Mouse (Mus musculus): ENCODE data around the gene Spaar. TPM values are rescaled to one million over a fixed set of nuclear protein-coding genes. Genes with fewer than 3 reads are reported as not detected.

Gene Spaar
- polyA plus RNA-seq, 1 experiment from 2014 or later = 0.08 TPM

DNA sequence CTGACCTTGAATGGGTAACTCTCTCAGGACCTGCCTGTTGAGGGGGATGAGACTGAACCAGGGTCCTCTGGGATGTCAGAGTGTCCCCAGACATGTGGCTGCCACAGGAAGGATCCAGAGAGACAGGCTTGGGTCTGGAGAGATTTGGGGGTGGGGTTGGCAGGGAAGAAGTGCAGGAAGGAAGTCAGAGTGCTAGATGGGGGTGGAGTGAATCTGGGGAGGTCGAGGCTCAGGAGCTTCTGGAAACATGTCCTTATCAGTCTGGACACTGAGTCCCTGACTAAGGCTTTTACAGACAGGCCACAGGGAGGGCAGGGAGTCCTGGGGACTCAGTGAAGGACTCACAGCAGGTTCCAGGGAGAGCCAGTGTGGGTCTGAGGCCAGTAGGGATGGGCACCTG is 2.3 kb downstream of the Spaar start:
- no peaks in the 10 kb centered on the region for H3K9me3 ChIP-seq

DNA sequence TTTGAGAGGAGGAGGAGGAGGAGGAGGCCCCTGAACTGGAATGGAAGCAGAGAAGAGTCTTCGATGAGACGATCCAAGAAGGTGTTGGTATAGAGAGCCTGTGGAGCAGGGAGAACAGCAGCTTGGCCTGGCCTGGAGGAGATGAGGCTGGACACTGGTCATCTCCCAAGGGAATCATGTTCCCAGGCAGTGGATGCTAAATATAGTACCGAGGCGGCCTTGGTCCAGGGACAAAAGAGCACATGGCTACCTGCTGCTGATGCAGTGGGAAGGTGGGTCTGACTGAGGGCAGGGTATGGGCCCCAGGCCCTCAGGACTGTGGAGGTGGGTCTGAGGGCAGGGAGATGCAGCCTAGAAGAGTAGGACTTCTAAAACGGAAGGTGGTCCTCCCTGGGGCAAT is 3.4 kb downstream of the Spaar start:
- no peak overlapping the region for H3K27ac ChIP-seq (replicated peaks)
- H3K4me3 ChIP-seq = no peak overlapping the region
- H3K9ac ChIP-seq (replicated peaks) = no peak overlapping the region
- H3K36me3 ChIP-seq = no peaks in the 10 kb centered on the region
- no peaks in the 10 kb centered on the region for H3K4me1 ChIP-seq
- H3K27me3 ChIP-seq = no peaks in the 10 kb centered on the region
- no peak overlapping the region for H3K4me2 ChIP-seq (replicated peaks)
- H3K9me3 ChIP-seq = no peaks in the 10 kb centered on the region
- no peak for ATAC-seq (replicated peaks)
- 86% methylated on average over 5 of the region's 5 CpGs for WGBS

More for the DNA sequence above, 2.3 kb downstream of the Spaar start:
- no peaks in the 10 kb centered on the region for H3K4me1 ChIP-seq
- H3K27ac ChIP-seq (replicated peaks) = no peak overlapping the region
- H3K4me2 ChIP-seq (replicated peaks) = no peak overlapping the region
- H3K36me3 ChIP-seq = no peaks in the 10 kb centered on the region
- H3K9ac ChIP-seq (replicated peaks) = no peak overlapping the region
- WGBS = 30% methylated on average over 1 of the region's 1 CpGs
- no peak for ATAC-seq (replicated peaks)
- no peaks in the 10 kb centered on the region for H3K27me3 ChIP-seq
- H3K4me3 ChIP-seq = no peak overlapping the region

DNA sequence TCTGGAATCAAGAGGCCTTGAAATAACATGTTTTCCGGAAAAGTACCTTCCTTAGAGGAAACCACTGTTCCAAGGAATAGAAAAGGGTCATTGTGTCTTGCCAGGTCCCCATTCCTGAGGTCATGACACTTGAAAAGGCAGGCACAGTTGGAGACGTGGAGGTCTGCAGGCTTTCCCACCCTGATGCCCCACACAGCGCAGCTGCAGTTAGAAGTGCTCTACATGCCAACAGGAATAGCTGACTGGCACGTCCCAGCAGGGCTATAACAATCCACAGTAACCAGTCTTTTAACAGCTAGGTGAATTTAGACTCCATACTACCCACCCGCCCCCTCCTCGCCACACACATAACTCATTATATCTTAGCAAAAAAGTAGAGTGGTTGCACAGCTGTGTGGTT is 7.3 kb downstream of the Spaar start:
- WGBS = 57% methylated on average over 6 of the region's 6 CpGs
- no peak overlapping the region for H3K27ac ChIP-seq (replicated peaks)
- no peaks in the 10 kb centered on the region for H3K36me3 ChIP-seq
- H3K9ac ChIP-seq (replicated peaks) = no peak overlapping the region
- H3K4me3 ChIP-seq = no peak overlapping the region
- ATAC-seq (replicated peaks) = no peak
- no peaks in the 10 kb centered on the region for H3K4me1 ChIP-seq
- H3K27me3 ChIP-seq = no peaks in the 10 kb centered on the region
- no peaks in the 10 kb centered on the region for H3K9me3 ChIP-seq
- H3K4me2 ChIP-seq (replicated peaks) = no peak overlapping the region

DNA sequence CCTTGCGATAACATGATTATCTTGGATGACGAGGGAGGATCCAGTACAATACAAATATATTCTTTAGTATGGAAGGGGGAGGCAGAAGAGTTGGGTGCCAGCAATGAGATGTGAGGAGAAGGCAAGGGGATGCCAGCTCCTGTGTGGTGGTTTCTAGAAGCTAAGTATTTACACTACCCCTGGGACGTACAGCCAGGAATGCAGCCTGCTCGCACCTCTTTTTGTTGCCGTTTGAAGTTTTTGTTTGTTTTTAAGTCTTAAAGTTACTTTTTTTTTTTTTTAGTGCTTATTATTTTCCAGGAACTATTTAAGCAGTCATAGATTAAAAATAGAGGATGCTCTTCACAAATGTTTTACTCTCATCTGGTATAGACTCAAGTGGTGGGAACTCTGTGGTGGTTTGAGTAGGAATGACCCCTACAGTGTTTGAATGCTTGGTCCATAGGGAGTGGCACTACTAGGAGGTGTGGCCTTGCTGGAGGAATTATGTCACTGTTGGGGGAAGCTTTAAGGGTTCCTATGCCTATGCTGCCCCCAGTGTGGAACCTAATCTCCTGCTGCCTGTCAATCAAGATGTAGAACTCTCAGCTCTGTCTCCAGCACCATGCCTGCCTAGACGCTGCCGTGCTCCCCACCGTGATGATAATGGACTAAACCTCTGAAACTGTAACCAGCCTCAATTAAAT is 9.3 kb downstream of the Spaar start:
- Histone ChIP-seq H3K4me3 (no peak overlapping the region), H3K9ac (replicated peaks) (no peak overlapping the region), H3K4me2 (replicated peaks) (no peak overlapping the region), H3K4me1 (no peaks in the 10 kb centered on the region), H3K36me3 (no peaks in the 10 kb centered on the region), H3K27me3 (no peaks in the 10 kb centered on the region), H3K27ac (replicated peaks) (no peak overlapping the region), H3K9me3 (no peaks in the 10 kb centered on the region)
- WGBS = 76% methylated on average over 8 of the region's 8 CpGs
- no peak for ATAC-seq (replicated peaks)

DNA sequence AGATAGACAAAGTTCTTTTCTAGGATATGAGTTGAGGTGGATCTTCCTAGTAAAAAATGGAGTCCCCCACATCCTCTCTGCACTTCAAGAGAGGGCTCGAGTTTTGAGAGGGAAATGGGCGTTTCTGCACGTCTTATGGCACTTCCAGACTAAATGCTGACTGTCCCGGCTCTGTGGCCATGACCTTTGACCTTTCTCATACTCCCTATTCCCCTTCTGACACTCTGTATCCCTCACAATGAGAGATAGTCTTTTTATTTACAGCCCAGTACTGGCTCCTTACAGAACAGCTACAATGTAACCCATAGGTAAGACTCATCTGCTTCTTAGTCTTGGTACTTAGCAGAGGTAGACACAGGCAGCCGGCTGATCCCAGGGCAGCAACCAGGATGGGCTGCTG is 11.7 kb downstream of the Spaar start:
- Histone ChIP-seq H3K9me3 (no peaks in the 10 kb centered on the region), H3K4me1 (no peaks in the 10 kb centered on the region), H3K4me3 (no peak overlapping the region), H3K27me3 (no peaks in the 10 kb centered on the region), H3K27ac (replicated peaks) (no peak overlapping the region), H3K36me3 (no peaks in the 10 kb centered on the region), H3K9ac (replicated peaks) (no peak overlapping the region), H3K4me2 (replicated peaks) (no peak overlapping the region)
- 82% methylated on average over 5 of the region's 5 CpGs for WGBS
- no peak for ATAC-seq (replicated peaks)

DNA sequence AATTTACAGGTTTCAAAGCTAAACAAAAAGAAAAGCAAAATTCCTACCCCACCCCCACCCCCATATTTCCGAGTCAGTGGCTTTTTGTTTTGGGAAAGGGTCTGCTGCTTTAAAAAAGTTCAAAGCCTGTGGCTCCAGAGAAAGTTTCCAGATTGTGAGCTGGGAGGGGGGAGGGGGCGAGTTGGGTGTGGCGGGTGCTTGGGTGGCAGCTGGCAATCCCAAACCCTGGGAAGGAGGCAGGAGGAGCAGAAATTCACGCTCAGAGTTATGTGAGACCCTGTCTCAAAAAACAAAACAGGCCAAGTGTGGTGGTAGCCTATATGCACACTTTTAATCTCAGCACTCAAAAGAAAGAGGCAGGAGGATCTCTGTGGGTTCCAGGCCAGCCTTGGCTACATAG is 12.8 kb downstream of the Spaar start:
- H3K27me3 ChIP-seq = no peaks in the 10 kb centered on the region
- no peak overlapping the region for H3K9ac ChIP-seq (replicated peaks)
- H3K27ac ChIP-seq (replicated peaks) = no peak overlapping the region
- H3K4me3 ChIP-seq = no peak overlapping the region
- H3K4me1 ChIP-seq = no peaks in the 10 kb centered on the region
- no peak overlapping the region for H3K4me2 ChIP-seq (replicated peaks)
- no peak for ATAC-seq (replicated peaks)
- no peaks in the 10 kb centered on the region for H3K9me3 ChIP-seq
- no peaks in the 10 kb centered on the region for H3K36me3 ChIP-seq
- 32% methylated on average over 4 of the region's 4 CpGs for WGBS

DNA sequence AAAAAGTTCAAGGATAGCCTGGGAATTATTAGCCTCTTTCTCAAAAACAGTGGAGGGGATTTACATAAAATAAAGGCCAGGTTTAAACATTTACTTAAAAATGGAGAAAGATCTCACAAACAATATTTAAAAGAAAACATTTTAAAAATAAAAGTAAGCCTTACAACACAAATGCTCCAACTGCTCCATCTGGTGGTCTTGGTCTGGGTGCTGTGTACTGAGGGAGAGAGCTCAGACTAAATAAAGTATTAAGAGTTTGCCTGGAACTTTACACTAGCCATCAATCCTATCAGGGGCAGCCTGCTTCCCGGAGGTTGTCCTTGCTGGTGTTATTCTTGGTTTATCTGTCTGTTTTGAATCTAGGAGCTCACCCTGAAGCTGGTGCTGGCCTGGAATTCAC is 13.3 kb downstream of the Spaar start:
- ATAC-seq (replicated peaks) = no peak
- 93% methylated on average over 1 of the region's 1 CpGs for WGBS
- Histone ChIP-seq H3K27ac (replicated peaks) (no peak overlapping the region), H3K36me3 (no peaks in the 10 kb centered on the region), H3K4me2 (replicated peaks) (no peak overlapping the region), H3K4me3 (no peak overlapping the region), H3K9ac (replicated peaks) (no peak overlapping the region), H3K9me3 (no peaks in the 10 kb centered on the region), H3K4me1 (no peaks in the 10 kb centered on the region), H3K27me3 (no peaks in the 10 kb centered on the region)

DNA sequence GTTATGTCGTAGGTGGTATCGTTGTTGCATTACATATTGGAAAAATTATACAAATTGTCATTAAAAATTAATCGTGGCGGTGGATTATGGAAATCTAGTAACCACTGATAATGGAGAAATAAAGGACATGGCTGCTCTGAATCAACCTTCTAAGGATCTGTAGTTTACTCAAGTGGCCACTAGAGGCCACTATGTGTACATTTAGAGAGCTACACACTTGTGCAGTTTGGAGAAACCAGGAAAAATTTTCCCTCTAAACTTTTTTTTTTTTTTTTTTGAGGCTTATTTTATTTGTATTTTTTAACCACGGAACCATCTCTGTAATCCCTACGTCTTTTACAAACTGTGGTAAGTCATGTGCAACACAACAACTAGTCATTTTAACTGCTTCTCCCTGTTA is 15.4 kb downstream of the Spaar start:
- no peaks in the 10 kb centered on the region for H3K36me3 ChIP-seq
- no peak for ATAC-seq (replicated peaks)
- no peak overlapping the region for H3K4me2 ChIP-seq (replicated peaks)
- H3K27me3 ChIP-seq = no peaks in the 10 kb centered on the region
- no peaks in the 10 kb centered on the region for H3K9me3 ChIP-seq
- no peak overlapping the region for H3K4me3 ChIP-seq
- WGBS = 20% methylated on average over 6 of the region's 6 CpGs
- no peak overlapping the region for H3K9ac ChIP-seq (replicated peaks)
- no peak overlapping the region for H3K27ac ChIP-seq (replicated peaks)
- no peaks in the 10 kb centered on the region for H3K4me1 ChIP-seq

DNA sequence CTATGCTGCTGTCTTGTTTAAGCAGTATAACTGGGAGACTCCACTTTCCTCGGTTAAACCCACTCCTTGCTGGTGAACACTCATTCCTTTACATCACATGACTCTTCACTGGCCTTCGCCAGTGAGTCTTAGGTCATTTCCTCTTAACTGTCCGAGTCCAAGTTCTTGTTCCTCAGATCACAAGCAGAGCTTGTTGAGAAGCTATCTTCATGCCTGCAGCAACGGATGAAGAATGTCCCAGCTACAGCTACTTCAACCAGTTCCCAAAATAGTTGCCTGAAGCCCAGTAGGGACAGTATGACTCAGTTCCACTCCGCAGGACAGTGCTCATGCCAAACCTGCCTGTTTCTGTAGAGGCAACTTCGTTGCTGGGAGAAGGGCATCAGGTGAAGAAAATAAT is 27.4 kb downstream of the Spaar start:
- no peak for ATAC-seq (replicated peaks)
- no peaks in the 10 kb centered on the region for H3K27me3 ChIP-seq
- H3K4me3 ChIP-seq = no peak overlapping the region
- no peak overlapping the region for H3K4me2 ChIP-seq (replicated peaks)
- H3K27ac ChIP-seq (replicated peaks) = no peak overlapping the region
- no peaks in the 10 kb centered on the region for H3K4me1 ChIP-seq
- whole genome bisulfite sequencing = 86% methylated on average over 6 of the region's 6 CpGs
- no peak overlapping the region for H3K9ac ChIP-seq (replicated peaks)
- H3K36me3 ChIP-seq = no peaks in the 10 kb centered on the region
- H3K9me3 ChIP-seq = no peaks in the 10 kb centered on the region

DNA sequence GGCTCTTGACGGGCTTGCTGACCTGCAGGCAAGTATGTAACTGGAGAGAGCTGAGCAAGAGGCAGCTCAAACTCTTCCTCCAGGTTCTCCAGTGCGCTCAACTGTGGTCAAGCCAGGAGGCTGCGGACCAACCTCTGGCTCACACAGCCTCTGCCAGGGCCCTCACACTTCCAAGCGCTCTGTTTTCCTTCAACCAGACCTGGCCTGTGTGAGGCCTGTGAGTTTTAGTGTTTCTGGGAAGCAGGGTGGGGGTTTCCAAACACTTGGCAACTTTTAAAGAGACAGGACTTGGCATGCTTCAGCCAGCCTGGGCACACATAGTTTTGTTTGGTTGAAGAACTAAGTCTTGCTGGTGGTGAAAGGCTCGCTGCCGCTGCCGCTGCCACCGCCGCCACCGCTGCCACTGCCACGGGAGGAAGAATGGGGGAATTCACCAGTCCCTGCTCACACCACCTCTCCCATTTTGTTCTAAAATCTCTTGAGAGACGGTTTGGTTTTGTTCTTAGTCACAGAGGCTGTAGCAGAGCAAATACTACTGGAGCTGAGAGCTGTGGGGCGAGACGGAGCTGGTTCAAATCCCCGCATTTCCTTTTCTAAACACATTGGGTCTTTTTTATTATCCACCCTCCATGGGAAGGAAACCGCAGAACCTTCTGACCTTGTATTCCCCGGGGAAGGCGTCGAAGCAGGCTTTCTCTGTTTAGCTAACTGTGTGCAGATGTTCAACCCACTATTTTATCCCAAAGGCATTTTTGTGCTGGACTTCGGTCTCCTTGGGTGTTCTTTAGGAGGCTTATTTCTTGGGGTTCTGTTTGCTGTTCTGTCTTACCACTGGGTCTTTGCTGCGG is 30.0 kb downstream of the Spaar start:
- Histone ChIP-seq H3K9me3 (no peaks in the 10 kb centered on the region), H3K4me2 (replicated peaks) (no peak overlapping the region), H3K27ac (replicated peaks) (no peak overlapping the region), H3K36me3 (no peaks in the 10 kb centered on the region), H3K4me1 (no peaks in the 10 kb centered on the region), H3K4me3 (no peak overlapping the region), H3K9ac (replicated peaks) (no peak overlapping the region), H3K27me3 (no peaks in the 10 kb centered on the region)
- WGBS = 83% methylated on average over 21 of the region's 21 CpGs
- no peak for ATAC-seq (replicated peaks)

DNA sequence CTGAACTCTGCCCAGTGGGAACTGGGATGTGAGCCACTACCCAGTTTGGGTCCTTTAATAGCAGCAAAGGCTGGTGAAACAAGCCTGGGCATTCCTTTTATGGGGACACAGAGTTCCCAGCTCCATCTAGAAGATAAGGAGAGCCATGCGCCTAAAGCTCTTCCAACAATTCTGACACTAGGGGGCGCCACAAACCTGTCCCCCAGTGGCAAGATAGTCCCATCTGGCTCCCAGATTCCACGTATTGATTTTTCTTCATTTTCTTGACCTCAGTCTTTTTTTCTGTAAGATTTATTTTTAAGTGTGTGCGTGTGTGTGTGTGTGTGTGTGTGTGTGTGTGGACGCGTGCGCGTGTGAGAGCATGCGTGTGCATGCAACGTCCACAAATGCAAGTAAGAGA is 30.6 kb downstream of the Spaar start:
- Histone ChIP-seq H3K4me1 (no peaks in the 10 kb centered on the region), H3K36me3 (no peaks in the 10 kb centered on the region), H3K9ac (replicated peaks) (no peak overlapping the region), H3K9me3 (no peaks in the 10 kb centered on the region), H3K27me3 (no peaks in the 10 kb centered on the region), H3K4me3 (no peak overlapping the region), H3K27ac (replicated peaks) (no peak overlapping the region), H3K4me2 (replicated peaks) (no peak overlapping the region)
- 75% methylated on average over 10 of the region's 10 CpGs for WGBS
- ATAC-seq (replicated peaks) = no peak

DNA sequence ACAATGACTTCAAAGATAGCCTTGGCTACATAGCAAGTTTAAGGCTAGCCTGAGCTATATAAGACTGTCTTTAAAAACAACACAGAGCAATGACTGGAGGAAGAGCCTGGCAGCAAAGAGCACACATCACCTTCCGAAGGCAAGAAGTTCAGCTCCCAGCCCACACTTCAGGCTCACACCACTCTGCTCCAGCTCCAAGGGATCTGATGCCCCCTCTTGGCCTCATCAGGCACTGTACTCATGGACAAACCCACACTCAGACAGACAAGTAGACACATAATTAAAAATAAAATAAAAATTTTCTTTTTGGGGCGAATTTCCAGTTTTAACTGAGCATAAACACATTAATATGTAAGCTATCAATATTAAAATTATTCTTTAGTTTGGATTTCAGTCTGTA is 31.5 kb downstream of the Spaar start:
- H3K27me3 ChIP-seq = no peaks in the 10 kb centered on the region
- H3K9ac ChIP-seq (replicated peaks) = no peak overlapping the region
- H3K9me3 ChIP-seq = no peaks in the 10 kb centered on the region
- H3K4me3 ChIP-seq = no peak overlapping the region
- H3K4me2 ChIP-seq (replicated peaks) = no peak overlapping the region
- ATAC-seq (replicated peaks) = no peak
- H3K36me3 ChIP-seq = no peaks in the 10 kb centered on the region
- 80% methylated on average over 2 of the region's 2 CpGs for WGBS
- H3K4me1 ChIP-seq = no peaks in the 10 kb centered on the region
- no peak overlapping the region for H3K27ac ChIP-seq (replicated peaks)

DNA sequence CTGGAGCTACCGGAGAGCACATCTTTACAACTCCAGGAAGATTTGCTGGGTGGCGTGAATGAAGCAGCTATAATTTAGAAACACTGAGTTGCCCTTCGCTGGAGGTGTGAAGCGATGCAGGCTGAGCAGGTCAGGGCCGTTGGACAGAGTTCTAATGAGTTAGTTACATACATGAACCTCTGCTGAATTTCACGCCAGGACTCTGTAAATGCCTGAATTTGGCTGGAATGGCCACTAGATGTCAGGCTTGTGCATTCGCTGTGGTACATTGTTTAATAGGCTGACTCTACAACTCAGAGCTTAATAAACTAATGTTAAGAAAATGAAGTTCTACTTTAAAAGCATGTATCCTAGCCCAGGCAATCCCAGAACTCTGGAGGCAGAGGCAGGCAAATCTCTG is 33.6 kb downstream of the Spaar start:
- H3K9ac ChIP-seq (replicated peaks) = no peak overlapping the region
- H3K4me3 ChIP-seq = no peak overlapping the region
- H3K4me2 ChIP-seq (replicated peaks) = no peak overlapping the region
- no peaks in the 10 kb centered on the region for H3K4me1 ChIP-seq
- ATAC-seq (replicated peaks) = no peak
- H3K9me3 ChIP-seq = no peaks in the 10 kb centered on the region
- no peaks in the 10 kb centered on the region for H3K27me3 ChIP-seq
- WGBS = 23% methylated on average over 7 of the region's 7 CpGs
- H3K27ac ChIP-seq (replicated peaks) = no peak overlapping the region
- no peaks in the 10 kb centered on the region for H3K36me3 ChIP-seq

All from forebrain, embryonic 15.5 days (tissue).